Mouse (Mus musculus): ENCODE measurements around the gene Ccl1.

Ccl1 gene

GRCm38 (mm10) chr11:82203706-82204105 is 101.8 kb downstream of the Ccl1 start:
- no peak for DNase-seq

- DNase-seq: no peak
Measured at GRCm38 (mm10) chr11:82197774-82198173, 107.7 kb downstream of the Ccl1 start.

GRCm38 (mm10) chr11:82194980-82195379 is 110.5 kb downstream of the Ccl1 start:
- DNase-seq: no peak

- no peak for DNase-seq
Measured at GRCm38 (mm10) chr11:82193826-82194225, 111.7 kb downstream of the Ccl1 start.

- no peak for DNase-seq
Measured at GRCm38 (mm10) chr11:82189782-82190563, 115.5 kb downstream of the Ccl1 start.

- no peak for DNase-seq
Measured at GRCm38 (mm10) chr11:82185684-82186083, 119.8 kb downstream of the Ccl1 start.

- DNase-seq: no peak
Measured at GRCm38 (mm10) chr11:82183281-82183935, 122.1 kb downstream of the Ccl1 start.

- DNase-seq: no peak
Measured at GRCm38 (mm10) chr11:82182401-82182800, 123.1 kb downstream of the Ccl1 start.

- no peak for DNase-seq
Measured at GRCm38 (mm10) chr11:82181331-82181730, 124.2 kb downstream of the Ccl1 start.

- DNase-seq: no peak
Measured at GRCm38 (mm10) chr11:82178161-82178560, 127.3 kb downstream of the Ccl1 start.

GRCm38 (mm10) chr11:82177711-82178110 is 127.8 kb downstream of the Ccl1 start:
- peak; percentile 43 for DNase-seq

- DNase-seq: peak; percentile 74
Measured at GRCm38 (mm10) chr11:82174794-82175193, 130.7 kb downstream of the Ccl1 start.

GRCm38 (mm10) chr11:82173491-82173890 is 132.0 kb downstream of the Ccl1 start:
- no peak for DNase-seq

- DNase-seq: no peak
Measured at GRCm38 (mm10) chr11:82171316-82172071, 134.0 kb downstream of the Ccl1 start.

GRCm38 (mm10) chr11:82169456-82169855 is 136.0 kb downstream of the Ccl1 start:
- DNase-seq: no peak

GRCm38 (mm10) chr11:82168308-82168707 is 137.2 kb downstream of the Ccl1 start:
- no peak for DNase-seq

- DNase-seq: no peak
Measured at GRCm38 (mm10) chr11:82163285-82163684, 142.2 kb downstream of the Ccl1 start.

- DNase-seq: no peak
Measured at GRCm38 (mm10) chr11:82159126-82159525, 146.4 kb downstream of the Ccl1 start.

GRCm38 (mm10) chr11:82139492-82140094 is 165.9 kb downstream of the Ccl1 start:
- DNase-seq: no peak

GRCm38 (mm10) chr11:82136196-82136595 is 169.3 kb downstream of the Ccl1 start:
- DNase-seq: no peak

- no peak for DNase-seq
Measured at GRCm38 (mm10) chr11:82132977-82133376, 172.5 kb downstream of the Ccl1 start.

Data from right cerebral cortex, postnatal 14 days (tissue).